Mouse (Mus musculus) left cerebral cortex, adult 11 months (tissue): ENCODE data around the gene Calcb.

Experiments used
- DNase-seq: peaks from one replicate; pipeline ENCODE4 v3.0.0; 2022; ENCODE audit warnings: low spot score

Gene Calcb

GRCm38 (mm10) chr7:114754196-114754595, 35.8 kb downstream of the Calcb start:
- DNase-seq, result no peak

DNA sequence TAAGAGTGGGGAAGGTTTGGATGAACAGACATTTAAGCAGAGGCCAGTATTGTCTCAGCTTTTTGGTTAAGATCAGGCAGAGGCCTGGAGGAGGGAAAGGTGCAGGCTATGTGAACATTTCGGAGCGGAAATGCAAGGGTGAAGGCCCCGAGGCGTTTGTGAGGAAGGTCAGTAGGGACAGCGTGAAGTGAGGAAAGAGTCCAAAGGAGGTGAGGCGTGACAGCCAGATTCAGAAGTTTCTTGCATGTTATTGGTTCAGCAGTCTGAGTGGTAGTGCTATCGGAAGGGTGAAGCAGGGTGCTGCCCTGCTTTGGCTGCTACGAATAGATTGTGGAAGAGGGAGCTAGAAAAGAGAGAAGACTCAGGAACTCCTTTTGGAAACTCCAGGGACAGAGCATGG, 36.2 kb downstream of the Calcb start:
- no peak for DNase-seq

DNA sequence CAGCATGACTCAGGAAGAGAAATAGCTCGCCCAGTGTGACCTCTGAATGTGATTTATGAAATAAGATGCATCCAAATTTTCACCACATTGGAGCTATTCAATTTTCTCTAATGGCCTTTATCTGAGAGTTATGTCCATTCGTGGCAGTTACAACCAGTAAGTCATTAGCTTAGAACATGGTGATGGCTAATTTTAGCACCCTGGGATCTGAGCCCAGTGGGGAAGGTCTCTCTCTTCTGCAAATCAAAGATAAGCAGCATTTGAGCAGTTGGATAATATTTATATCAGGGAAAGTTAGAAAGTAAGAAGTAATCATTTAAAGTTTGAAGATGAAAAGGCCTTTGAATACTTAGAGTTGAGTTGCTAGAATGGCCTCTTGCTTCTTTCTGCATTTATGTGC, 44.2 kb downstream of the Calcb start:
- DNase-seq, result no peak

GRCm38 (mm10) chr7:114765273-114765672, 46.8 kb downstream of the Calcb start:
- no peak for DNase-seq

DNA sequence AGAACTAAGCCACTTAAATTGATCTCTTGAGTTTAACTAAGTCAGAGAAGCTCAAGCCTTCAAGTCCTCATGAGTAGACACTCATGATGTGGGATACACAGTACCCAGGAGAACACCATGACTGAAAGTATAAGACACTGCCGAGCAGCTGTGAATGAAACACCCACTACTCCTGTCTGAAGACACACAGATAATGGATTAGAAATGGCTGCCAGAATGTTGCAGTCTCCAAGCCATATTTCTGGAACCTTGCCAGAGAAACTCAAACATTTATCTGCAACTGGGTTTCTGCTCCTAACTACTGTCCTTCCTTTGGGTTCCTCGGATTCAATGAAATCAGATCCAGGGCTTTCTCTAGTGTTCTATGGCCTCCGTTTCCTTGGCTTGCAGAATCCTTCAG, 48.1 kb downstream of the Calcb start:
- DNase-seq, result no peak

DNA sequence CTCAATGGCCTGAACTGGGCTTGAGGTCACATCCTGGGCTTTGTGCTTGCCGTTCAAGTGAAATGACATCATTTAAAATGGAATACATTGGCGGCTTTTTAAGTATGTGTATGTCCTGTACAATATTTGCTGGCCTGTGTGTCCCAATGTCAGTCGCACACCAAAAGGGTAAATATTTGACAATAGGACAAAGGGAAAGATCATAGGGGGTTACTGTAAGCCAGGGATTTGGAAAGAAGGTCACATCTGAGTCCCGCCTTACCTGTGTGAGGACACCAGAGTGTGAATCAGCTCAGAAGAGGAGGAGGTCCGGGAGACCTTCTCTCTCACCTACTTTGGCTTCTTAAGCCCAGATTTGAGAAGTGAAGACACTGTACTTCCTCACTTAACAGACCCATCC, 50.1 kb downstream of the Calcb start:
- DNase-seq, result no peak

GRCm38 (mm10) chr7:114769041-114769440, 50.6 kb downstream of the Calcb start:
- no peak for DNase-seq

DNA sequence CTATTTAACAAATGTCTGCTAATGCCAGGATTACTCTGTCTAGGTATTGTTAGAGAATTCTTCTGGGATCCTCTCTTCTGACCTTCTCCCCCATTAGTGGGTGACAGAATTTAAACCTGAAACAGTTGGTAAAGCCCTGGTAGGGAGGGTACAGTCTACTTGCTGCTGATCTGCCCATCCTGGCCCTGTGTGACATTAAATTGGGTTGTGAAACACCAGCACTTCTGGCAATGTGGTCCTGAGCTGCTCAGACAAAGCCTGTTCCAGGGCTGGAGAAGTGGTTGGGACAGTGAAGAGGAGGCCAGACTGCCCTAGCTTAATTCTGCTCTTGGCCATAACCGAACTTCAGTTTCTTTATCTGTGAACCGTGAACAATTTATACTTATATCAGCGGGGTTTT, 52.1 kb downstream of the Calcb start:
- no peak for DNase-seq

DNA sequence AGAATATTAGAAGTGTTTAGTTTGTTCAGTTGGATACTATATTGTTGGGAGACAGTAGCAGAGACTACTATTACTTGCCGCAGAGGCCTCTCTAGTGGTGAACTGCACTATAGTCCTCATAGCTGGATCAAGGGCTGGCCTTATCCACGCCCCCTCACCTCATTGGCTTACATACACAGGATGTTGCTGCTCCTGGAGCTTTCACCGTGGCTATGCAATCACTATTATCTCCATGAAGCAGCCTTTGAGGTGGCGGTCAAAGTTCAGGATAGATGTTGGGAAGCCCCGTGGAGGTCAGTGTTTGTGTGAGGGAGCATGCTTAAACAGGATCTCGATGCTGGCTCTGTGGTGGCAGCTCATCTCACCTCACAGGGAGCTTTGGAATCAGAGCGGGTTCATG, 53.4 kb downstream of the Calcb start:
- no peak for DNase-seq
